Mouse (Mus musculus) layer of hippocampus, adult 2 months (tissue): ENCODE results near the gene Smad3. TPM values are rescaled to one million over a fixed set of nuclear protein-coding genes. Genes with fewer than 3 reads are reported as not detected.

Source experiments
- DNase-seq, 2 experiments: peaks; one replicate each; pipeline ENCODE4 v3.0.0; 2022; ENCODE audit warnings: low spot score in 2 of 2
- H3K27ac ChIP-seq: fragments of 200-600 bp; 2 replicates; pipeline ENCODE4 v1.8.1; 2022
- H3K4me3 ChIP-seq: fragments of 200-600 bp; 2 replicates; pipeline ENCODE4 v1.8.1; 2022; ENCODE audit warnings: mild to moderate bottlenecking
- CTCF ChIP-seq: fragments of 200-600 bp; conservative IDR thresholded peaks from 2 replicates; pipeline ENCODE4 v1.8.1; 2022; ENCODE audit warnings: antibody characterized with exemption, mild to moderate bottlenecking, moderate library complexity
- total RNA-seq, 2 experiments: library from RNA; stranded (reverse); gene quantifications; 2 replicates each; pipeline ENCODE4 v1.2.3; 2021

Gene Smad3
- total RNA-seq, 2 experiments from 2014 or later: 48.7 to 49.6 TPM

GRCm38 (mm10) chr9:63606594-63606993 is 151.2 kb downstream of the Smad3 start:
- no peak for DNase-seq

GRCm38 (mm10) chr9:63603849-63604248 is 153.9 kb downstream of the Smad3 start:
- no peak for TF ChIP-seq CTCF
- no peak for DNase-seq
- Histone ChIP-seq H3K4me3 (peak overlapping the region; percentile 100), H3K27ac (peak overlapping the region; percentile 96; the same call in 1 of the 2 replicates)

More at GRCm38 (mm10) chr9:63606594-63606993, 151.2 kb downstream of the Smad3 start:
- TF ChIP-seq CTCF: peak; percentile 57
- no peak overlapping the region for H3K4me3 ChIP-seq
- H3K27ac ChIP-seq: no peak overlapping the region

- H3K27ac ChIP-seq: peak within 1 kb of the TSS; percentile 96
- DNase-seq: peak; percentile 97 to 99
- peak within 1 kb of the TSS; percentile 100 for H3K4me3 ChIP-seq
- peak; percentile 20 for TF ChIP-seq CTCF
Observed at GRCm38 (mm10) chr9:63602043-63602939, 155.5 kb downstream of the Smad3 start, which contains the start of the genes Iqch and Aagab. Gene Iqch, minus strand, starts transcription at chr9:63602493. Gene Aagab, plus strand, starts transcription at chr9:63602660.

Other genes with a start within 250 kb of the Smad3 start
- under 1 TPM in 1 of 2 experiments, not detected in 1; 0.10 TPM for gene Iqch, start 155.5 kb downstream of the Smad3 start, total RNA-seq
- 10 to 100 TPM; 60.3 to 61.0 TPM for gene Aagab, start 155.3 kb downstream of the Smad3 start, total RNA-seq